Mouse (Mus musculus) liver, adult 2 months (tissue): ENCODE measurements at regions not wholly inside any gene's neighbourhood (a gene's known extent, or its start where the extent isn't known, plus 50 kb on each side); places are given as distances from the start of the nearest gene placed in this dataset.
A peak's percentile ranks its signal among the peaks of the same experiment; 100 is the strongest.

Source experiments
- DNase-seq: peaks from one replicate; pipeline ENCODE4 v3.0.0-alpha.2; 2011; ENCODE audit warnings: low read depth, low spot score; ENCODE audit errors: extremely low read depth
- H3K27ac ChIP-seq: fragments of 200-500 bp; replicated peaks from 2 replicates; pipeline ENCODE4 v1.5.1; 2012; ENCODE audit warnings: low read depth, mild to moderate bottlenecking, control low read depth, inconsistent platforms, low read length; ENCODE audit not compliant: insufficient read depth
- H3K27me3 ChIP-seq: fragments of 200-500 bp; 2 replicates; pipeline ENCODE4 v1.6.1; 2012; ENCODE audit warnings: mild to moderate bottlenecking, moderate library complexity, low read length, inconsistent platforms; ENCODE audit not compliant: control insufficient read depth, insufficient read depth
- H3K36me3 ChIP-seq: fragments of 200-500 bp; 2 replicates; pipeline ENCODE4 v1.6.1; 2012; ENCODE audit warnings: low read length, inconsistent platforms; ENCODE audit not compliant: control insufficient read depth, insufficient read depth
- H3K4me1 ChIP-seq: fragments of 200-500 bp; 2 replicates; pipeline ENCODE4 v1.6.1; 2011; ENCODE audit warnings: low read length; ENCODE audit not compliant: control insufficient read depth, insufficient read depth
- H3K4me3 ChIP-seq: fragments of 200-500 bp; 2 replicates; pipeline ENCODE4 v1.5.1; 2011; ENCODE audit warnings: low read depth, mild to moderate bottlenecking, control low read depth, low read length, moderate library complexity; ENCODE audit not compliant: insufficient read depth
- H3K79me2 ChIP-seq: fragments of 200-500 bp; 2 replicates; pipeline ENCODE4 v1.6.1; 2012; ENCODE audit warnings: inconsistent platforms, mild to moderate bottlenecking, low read length, moderate library complexity; ENCODE audit not compliant: control insufficient read depth, insufficient read depth
- H3K9ac ChIP-seq: fragments of 200-500 bp; 2 replicates; pipeline ENCODE4 v1.6.1; 2012; ENCODE audit warnings: low read depth, mild to moderate bottlenecking, control low read depth, inconsistent platforms, low read length
- CTCF ChIP-seq: fragments of 200-500 bp; IDR thresholded peaks from 2 replicates; pipeline ENCODE4 v1.5.1; 2011; ENCODE audit warnings: low read depth, low read length, control low read depth
- POLR2A ChIP-seq: fragments of 200-500 bp; IDR thresholded peaks from 2 replicates; pipeline ENCODE4 v1.6.1; 2011; ENCODE audit warnings: low read length, control low read depth; ENCODE audit not compliant: insufficient read depth; ENCODE audit errors: extremely low read depth
- WGBS: fragments of 180-500 bp; shearing (Covaris S2); methylation state at CpG from one replicate; pipeline ENCODE4 v1.1.7; 2018; 5-methylcytosine and 5-hydroxymethylcytosine counted together

- DNase-seq, result no peak
- H3K79me2 ChIP-seq, result no peaks in the 10 kb centered on the region
- no peaks in the 10 kb centered on the region for H3K36me3 ChIP-seq
- H3K9ac ChIP-seq, result no peak overlapping the region
- no peaks in the 10 kb centered on the region for H3K27me3 ChIP-seq
- no peak overlapping the region for H3K4me3 ChIP-seq
- WGBS, result 92% methylated on average over 2 of the region's 2 CpGs
- TF ChIP-seq CTCF (no peak), POLR2A (no peak)
- H3K4me1 ChIP-seq, result no peaks in the 10 kb centered on the region
- H3K27ac ChIP-seq, result no peak overlapping the region
Measured at GRCm38 (mm10) chr12:9874823-9875222, 304.9 kb downstream of the Osr1 start.

GRCm38 (mm10) chr12:9881953-9882623 lies 312.2 kb downstream of the Osr1 start:
- Histone ChIP-seq H3K4me1 (no peaks in the 10 kb centered on the region), H3K27me3 (no peaks in the 10 kb centered on the region), H3K4me3 (no peak overlapping the region), H3K9ac (no peak overlapping the region), H3K36me3 (no peaks in the 10 kb centered on the region), H3K79me2 (no peaks in the 10 kb centered on the region), H3K27ac (no peak overlapping the region)
- DNase-seq, result no peak
- TF ChIP-seq POLR2A (no peak), CTCF (no peak)
- WGBS, result 90% methylated on average over 2 of the region's 2 CpGs

GRCm38 (mm10) chr12:9883037-9883730 lies 313.3 kb downstream of the Osr1 start:
- no peak for TF ChIP-seq POLR2A
- no peak for TF ChIP-seq CTCF
- no peaks in the 10 kb centered on the region for H3K27me3 ChIP-seq
- no peaks in the 10 kb centered on the region for H3K79me2 ChIP-seq
- H3K27ac ChIP-seq, result no peak overlapping the region
- no peaks in the 10 kb centered on the region for H3K4me1 ChIP-seq
- no peak overlapping the region for H3K9ac ChIP-seq
- peak; percentile 14 for DNase-seq
- WGBS, result 43% methylated on average over 1 of the region's 1 CpGs
- H3K36me3 ChIP-seq, result no peaks in the 10 kb centered on the region
- no peak overlapping the region for H3K4me3 ChIP-seq

- no peak for DNase-seq
- no peaks in the 10 kb centered on the region for H3K79me2 ChIP-seq
- no peaks in the 10 kb centered on the region for H3K36me3 ChIP-seq
- no peak overlapping the region for H3K4me3 ChIP-seq
- H3K27me3 ChIP-seq, result no peaks in the 10 kb centered on the region
- 88% methylated on average over 2 of the region's 2 CpGs for WGBS
- H3K27ac ChIP-seq, result no peak overlapping the region
- no peak overlapping the region for H3K9ac ChIP-seq
- no peaks in the 10 kb centered on the region for H3K4me1 ChIP-seq
- TF ChIP-seq POLR2A (no peak), CTCF (no peak)
Measured at GRCm38 (mm10) chr12:9894521-9894920, 324.6 kb downstream of the Osr1 start.

- Histone ChIP-seq H3K9ac (no peak overlapping the region), H3K4me1 (no peaks in the 10 kb centered on the region), H3K4me3 (no peak overlapping the region), H3K27ac (no peak overlapping the region), H3K36me3 (no peaks in the 10 kb centered on the region), H3K27me3 (no peaks in the 10 kb centered on the region), H3K79me2 (no peaks in the 10 kb centered on the region)
- no peak for DNase-seq
- 76% methylated on average over 6 of the region's 6 CpGs for WGBS
- no peak for TF ChIP-seq POLR2A
- no peak for TF ChIP-seq CTCF
Measured at GRCm38 (mm10) chr12:9897980-9898379, 328.1 kb downstream of the Osr1 start.

GRCm38 (mm10) chr12:9898420-9898819 lies 328.5 kb downstream of the Osr1 start:
- H3K9ac ChIP-seq, result no peak overlapping the region

More at GRCm38 (mm10) chr12:9898420-9898819, 328.5 kb downstream of the Osr1 start:
- H3K79me2 ChIP-seq, result no peaks in the 10 kb centered on the region
- no peaks in the 10 kb centered on the region for H3K4me1 ChIP-seq
- DNase-seq, result no peak
- no peak overlapping the region for H3K4me3 ChIP-seq
- no peak overlapping the region for H3K27ac ChIP-seq
- H3K36me3 ChIP-seq, result no peaks in the 10 kb centered on the region
- 54% methylated on average over 3 of the region's 3 CpGs for WGBS
- TF ChIP-seq CTCF (no peak), POLR2A (no peak)
- H3K27me3 ChIP-seq, result no peaks in the 10 kb centered on the region
